ENCODE assay signal across 22 mouse cellular contexts in genomic region chr1:40619871-40620270, GRCm38 (mm10). TPM values are rescaled to one million over a fixed set of nuclear protein-coding genes. Genes with fewer than 3 reads are reported as not detected.
"Had no signal": no experiment of that assay in that cellular context is flagged by ENCODE, and none has a peak within 500 bp of the region (broad histone marks: within the 10 kb centered on the region; RNA-seq: fewer than 3 reads in every experiment).

No protein-coding gene starts in this region.

- H3K9me3 ChIP-seq: heart, embryonic 10.5 days; heart, embryonic 12.5 days; hindbrain, embryonic 13.5 days; hindbrain, embryonic 15.5 days; limb, embryonic 10.5 days; limb, embryonic 12.5 days had no signal

- H3K4me2 ChIP-seq: heart, embryonic 12.5 days; hindbrain, embryonic 13.5 days; hindbrain, embryonic 15.5 days; limb, embryonic 12.5 days; liver, embryonic 11.5 days had no signal

- H3K27ac ChIP-seq: heart, embryonic 10.5 days; hindbrain, embryonic 13.5 days; hindbrain, embryonic 15.5 days; hindbrain, postnatal 0 days; left cerebral cortex, adult 2 months; limb, embryonic 10.5 days; limb, embryonic 12.5 days had no signal

- DNase-seq: forebrain, postnatal 0 days; gastrocnemius, postnatal 14 days; gastrocnemius, postnatal 36 days; kidney, adult 18-20 months; kidney, postnatal 25 days; layer of hippocampus, adult 9-11 months; liver had no signal

- H3K4me1 ChIP-seq: heart, embryonic 10.5 days; heart, embryonic 12.5 days; hindbrain, embryonic 13.5 days; hindbrain, embryonic 15.5 days; limb, embryonic 10.5 days; limb, embryonic 12.5 days had no signal

- H3K27me3 ChIP-seq: hindbrain, embryonic 13.5 days; hindbrain, embryonic 15.5 days; limb, embryonic 12.5 days had no signal

- H3K36me3 ChIP-seq: heart, embryonic 10.5 days; heart, embryonic 12.5 days; hindbrain, embryonic 13.5 days; hindbrain, embryonic 15.5 days; limb, embryonic 10.5 days; limb, embryonic 12.5 days had no signal

- H3K9ac ChIP-seq: forebrain, postnatal 0 days; heart, embryonic 12.5 days; hindbrain, embryonic 13.5 days; hindbrain, embryonic 15.5 days; limb, embryonic 12.5 days had no signal

- ATAC-seq: forebrain, postnatal 0 days; hindbrain, postnatal 0 days had no signal

- H3K4me3 ChIP-seq: heart, embryonic 10.5 days; heart, embryonic 12.5 days; hindbrain, embryonic 13.5 days; hindbrain, embryonic 15.5 days; left cerebral cortex, adult 2 months; limb, embryonic 10.5 days; limb, embryonic 12.5 days had no signal

RNA-seq across cellular contexts. Expression of gene Slc9a4, which starts 40.0 kb away (rescaled TPM):
- total RNA-seq: heart, postnatal 10 days; heart, postnatal 25 days; hematopoietic stem cell, adult 5-6 weeks had no signal
- polyA plus RNA-seq: heart, embryonic 10.5 days; heart, embryonic 12.5 days; heart, embryonic 14.5 days; hindbrain, embryonic 11.5 days; hindbrain, embryonic 15.5 days; hindbrain, postnatal 0 days; intestine, embryonic 14.5 days; limb, embryonic 10.5 days; limb, embryonic 12.5 days; liver, embryonic 11.5 days had no signal
